Mouse (Mus musculus): ENCODE measurements around the gene Gm6377. TPM values are rescaled to one million over a fixed set of nuclear protein-coding genes. Genes with fewer than 3 reads are reported as not detected.

Gm6377 gene
- total RNA-seq (2021): not detected
- long read RNA-seq, experiment 1: 0 reads
- long read RNA-seq, experiment 2: 0 reads

GRCm38 (mm10) chrX:109196468-109196867 is at the start of gene Gm6377:
Gm6377 (plus strand) TSS chrX:109196756.
- Histone ChIP-seq H3K27ac (no peak within 1 kb of the TSS), H3K4me3 (no peak within 1 kb of the TSS)
- no peak for TF ChIP-seq CTCF (IDR thresholded peaks at IDR 0.05)
- intact Hi-C loops (cut with DNase I): no loop called here
- no peak for DNase-seq

GRCm38 (mm10) chrX:109147108-109147507 is 49.4 kb upstream of the Gm6377 start:
- H3K4me3 ChIP-seq: no peak overlapping the region
- no peak overlapping the region for H3K27ac ChIP-seq
- no peak for DNase-seq
- no peak for TF ChIP-seq CTCF (IDR thresholded peaks at IDR 0.05)
- intact Hi-C loops (cut with DNase I): no loop called here

GRCm38 (mm10) chrX:109151228-109151627 is 45.3 kb upstream of the Gm6377 start:
- no peak for TF ChIP-seq CTCF (IDR thresholded peaks at IDR 0.05)
- intact Hi-C loops (cut with DNase I): no loop called here
- no peak for DNase-seq
- Histone ChIP-seq H3K27ac (no peak overlapping the region), H3K4me3 (no peak overlapping the region)

- DNase-seq: no peak
- intact Hi-C loops (cut with DNase I): no loop called here
- TF ChIP-seq CTCF (IDR thresholded peaks at IDR 0.05): no peak
- no peak overlapping the region for H3K27ac ChIP-seq
- H3K4me3 ChIP-seq: no peak overlapping the region
Observed at GRCm38 (mm10) chrX:109160326-109160725, 36.2 kb upstream of the Gm6377 start.

GRCm38 (mm10) chrX:109160901-109161300 is 35.7 kb upstream of the Gm6377 start:
- DNase-seq: no peak
- no peak for TF ChIP-seq CTCF (IDR thresholded peaks at IDR 0.05)
- intact Hi-C loops (cut with DNase I): no loop called here
- Histone ChIP-seq H3K4me3 (no peak overlapping the region), H3K27ac (no peak overlapping the region)

GRCm38 (mm10) chrX:109175038-109175437 is 21.5 kb upstream of the Gm6377 start:
- intact Hi-C loops (cut with DNase I): no loop called here

GRCm38 (mm10) chrX:109175470-109175869 is 21.1 kb upstream of the Gm6377 start:
- TF ChIP-seq CTCF (IDR thresholded peaks at IDR 0.05): no peak
- Histone ChIP-seq H3K27ac (no peak overlapping the region), H3K4me3 (no peak overlapping the region)
- intact Hi-C loops (cut with DNase I): no loop called here
- no peak for DNase-seq

More at GRCm38 (mm10) chrX:109175038-109175437, 21.5 kb upstream of the Gm6377 start:
- Histone ChIP-seq H3K4me3 (no peak overlapping the region), H3K27ac (no peak overlapping the region)
- peak; percentile 16 for DNase-seq
- TF ChIP-seq CTCF (IDR thresholded peaks at IDR 0.05): no peak

GRCm38 (mm10) chrX:109184706-109185478 is 11.7 kb upstream of the Gm6377 start:
- H3K4me3 ChIP-seq: no peak overlapping the region
- intact Hi-C loops (cut with DNase I): no loop called here
- H3K27ac ChIP-seq: no peak overlapping the region
- DNase-seq: no peak
- TF ChIP-seq CTCF (IDR thresholded peaks at IDR 0.05): no peak

- DNase-seq: no peak
- intact Hi-C loops (cut with DNase I): no loop called here
Observed at GRCm38 (mm10) chrX:109189607-109190006, 6.9 kb upstream of the Gm6377 start.

GRCm38 (mm10) chrX:109190969-109191368 is 5.6 kb upstream of the Gm6377 start:
- DNase-seq: peak; percentile 23
- no peak overlapping the region for H3K4me3 ChIP-seq
- no peak for TF ChIP-seq CTCF (IDR thresholded peaks at IDR 0.05)
- intact Hi-C loops (cut with DNase I): no loop called here
- peak overlapping the region; percentile 70 for H3K27ac ChIP-seq

More at GRCm38 (mm10) chrX:109189607-109190006, 6.9 kb upstream of the Gm6377 start:
- Histone ChIP-seq H3K4me3 (no peak overlapping the region), H3K27ac (no peak overlapping the region)
- TF ChIP-seq CTCF (IDR thresholded peaks at IDR 0.05): no peak

- Histone ChIP-seq H3K27ac (peak overlapping the region; percentile 70), H3K4me3 (no peak overlapping the region)
- TF ChIP-seq CTCF (IDR thresholded peaks at IDR 0.05): no peak
- intact Hi-C loops (cut with DNase I): no loop called here
- no peak for DNase-seq
Observed at GRCm38 (mm10) chrX:109191436-109191835, 5.1 kb upstream of the Gm6377 start.

GRCm38 (mm10) chrX:109207843-109208242 is 11.3 kb downstream of the Gm6377 start:
- intact Hi-C loops (cut with DNase I): no loop called here
- Histone ChIP-seq H3K4me3 (no peak overlapping the region), H3K27ac (no peak overlapping the region)
- TF ChIP-seq CTCF (IDR thresholded peaks at IDR 0.05): no peak
- no peak for DNase-seq

- intact Hi-C loops (cut with DNase I): no loop called here
- DNase-seq: no peak
- no peak overlapping the region for H3K27ac ChIP-seq
- H3K4me3 ChIP-seq: no peak overlapping the region
- no peak for TF ChIP-seq CTCF (IDR thresholded peaks at IDR 0.05)
Observed at GRCm38 (mm10) chrX:109228720-109229119, 32.2 kb downstream of the Gm6377 start.
